Mouse (Mus musculus): ENCODE measurements around the gene Riok2. TPM values are rescaled to one million over a fixed set of nuclear protein-coding genes. Genes with fewer than 3 reads are reported as not detected.
A peak's percentile ranks its signal among the peaks of the same experiment; 100 is the strongest.

The Riok2 gene
- total and polyA plus RNA-seq, 2 experiments, result 5.3 to 28.3 TPM

GRCm38 (mm10) chr17:17373550-17373917 is 575 bp upstream of the Riok2 start:
- H3K27me3 ChIP-seq (ENCODE audit: control insufficient read depth, insufficient read depth, low read length), result no peaks in the 10 kb centered on the region
- TF ChIP-seq POLR2A (IDR thresholded peaks at IDR 0.05; ENCODE audit: extremely low read depth, insufficient read depth, low read length) (no peak), CTCF (IDR thresholded peaks at IDR 0.05; ENCODE audit: low read depth, low read length) (no peak)
- H3K79me2 ChIP-seq (ENCODE audit: control insufficient read depth, insufficient read depth, low read length), result no peaks in the 10 kb centered on the region; the same call in 1 of the 2 replicates
- DNase-seq (ENCODE audit: extremely low read depth, low read depth, low spot score), result no peak
- H3K9ac ChIP-seq (ENCODE audit: low read depth, low read length), result peak overlapping the region; percentile 67
- H3K27ac ChIP-seq (replicated peaks; ENCODE audit: insufficient read depth, low read depth, low read length), result peak overlapping the region; percentile 76
- peaks cover 6% of the 10 kb centered on the region; the same call in 1 of the 2 replicates for H3K4me1 ChIP-seq (ENCODE audit: control insufficient read depth, insufficient read depth, low read length)
- WGBS, result under 1% methylated on average over 6 of the region's 6 CpGs
- peak overlapping the region; percentile 49 for H3K4me3 ChIP-seq (ENCODE audit: insufficient read depth, low read depth, low read length)
- H3K36me3 ChIP-seq (ENCODE audit: control insufficient read depth, insufficient read depth, low read length), result peaks cover 6% of the 10 kb centered on the region; the same call in 1 of the 2 replicates

GRCm38 (mm10) chr17:17375581-17375980 is 1.5 kb downstream of the Riok2 start:
- peak; percentile 86 for DNase-seq (ENCODE audit: extremely low read depth, low read depth, low spot score)
- Histone ChIP-seq H3K4me1 (ENCODE audit: control insufficient read depth, insufficient read depth, low read length) (peaks cover 6% of the 10 kb centered on the region; the same call in 1 of the 2 replicates), H3K4me3 (ENCODE audit: insufficient read depth, low read depth, low read length) (peak overlapping the region; percentile 61), H3K27me3 (ENCODE audit: control insufficient read depth, insufficient read depth, low read length) (no peaks in the 10 kb centered on the region), H3K27ac (replicated peaks; ENCODE audit: insufficient read depth, low read depth, low read length) (peak overlapping the region; percentile 88), H3K79me2 (ENCODE audit: control insufficient read depth, insufficient read depth, low read length) (no peaks in the 10 kb centered on the region; the same call in 1 of the 2 replicates), H3K36me3 (ENCODE audit: control insufficient read depth, insufficient read depth, low read length) (peaks cover 10% of the 10 kb centered on the region), H3K9ac (ENCODE audit: low read depth, low read length) (peak overlapping the region; percentile 79)
- TF ChIP-seq POLR2A (IDR thresholded peaks at IDR 0.05; ENCODE audit: extremely low read depth, insufficient read depth, low read length), result no peak
- 19% methylated on average over 3 of the region's 3 CpGs for WGBS

- peak; percentile 95 for DNase-seq (ENCODE audit: extremely low read depth, low read depth, low spot score)
- Histone ChIP-seq H3K27me3 (ENCODE audit: control insufficient read depth, insufficient read depth, low read length) (no peaks in the 10 kb centered on the region), H3K36me3 (ENCODE audit: control insufficient read depth, insufficient read depth, low read length) (peaks cover 47% of the 10 kb centered on the region), H3K79me2 (ENCODE audit: control insufficient read depth, insufficient read depth, low read length) (no peaks in the 10 kb centered on the region; the same call in 1 of the 2 replicates), H3K4me3 (ENCODE audit: insufficient read depth, low read depth, low read length) (no peak overlapping the region), H3K4me1 (ENCODE audit: control insufficient read depth, insufficient read depth, low read length) (peaks cover 4% of the 10 kb centered on the region), H3K9ac (ENCODE audit: low read depth, low read length) (peak overlapping the region; percentile 36; the same call in 1 of the 2 replicates), H3K27ac (replicated peaks; ENCODE audit: insufficient read depth, low read depth, low read length) (peak overlapping the region; percentile 78)
- WGBS, result 29% methylated on average over 4 of the region's 4 CpGs
- TF ChIP-seq POLR2A (IDR thresholded peaks at IDR 0.05; ENCODE audit: extremely low read depth, insufficient read depth, low read length) (no peak), CTCF (IDR thresholded peaks at IDR 0.05; ENCODE audit: low read depth, low read length) (no peak)
These were observed 9.6 kb downstream of the Riok2 start for GRCm38 (mm10) chr17:17383703-17384102.

GRCm38 (mm10) chr17:17384502-17384901 is 10.4 kb downstream of the Riok2 start:
- H3K27ac ChIP-seq (replicated peaks; ENCODE audit: insufficient read depth, low read depth, low read length), result no peak overlapping the region
- WGBS, result 79% methylated on average over 3 of the region's 3 CpGs
- no peak overlapping the region for H3K4me3 ChIP-seq (ENCODE audit: insufficient read depth, low read depth, low read length)
- no peaks in the 10 kb centered on the region for H3K27me3 ChIP-seq (ENCODE audit: control insufficient read depth, insufficient read depth, low read length)
- TF ChIP-seq CTCF (IDR thresholded peaks at IDR 0.05; ENCODE audit: low read depth, low read length), result no peak
- no peak for TF ChIP-seq POLR2A (IDR thresholded peaks at IDR 0.05; ENCODE audit: extremely low read depth, insufficient read depth, low read length)
- H3K79me2 ChIP-seq (ENCODE audit: control insufficient read depth, insufficient read depth, low read length), result no peaks in the 10 kb centered on the region; the same call in 1 of the 2 replicates
- no peak overlapping the region for H3K9ac ChIP-seq (ENCODE audit: low read depth, low read length)
- peaks cover 52% of the 10 kb centered on the region for H3K36me3 ChIP-seq (ENCODE audit: control insufficient read depth, insufficient read depth, low read length)
- peaks cover 4% of the 10 kb centered on the region for H3K4me1 ChIP-seq (ENCODE audit: control insufficient read depth, insufficient read depth, low read length)
- DNase-seq (ENCODE audit: extremely low read depth, low read depth, low spot score), result no peak

DNA sequence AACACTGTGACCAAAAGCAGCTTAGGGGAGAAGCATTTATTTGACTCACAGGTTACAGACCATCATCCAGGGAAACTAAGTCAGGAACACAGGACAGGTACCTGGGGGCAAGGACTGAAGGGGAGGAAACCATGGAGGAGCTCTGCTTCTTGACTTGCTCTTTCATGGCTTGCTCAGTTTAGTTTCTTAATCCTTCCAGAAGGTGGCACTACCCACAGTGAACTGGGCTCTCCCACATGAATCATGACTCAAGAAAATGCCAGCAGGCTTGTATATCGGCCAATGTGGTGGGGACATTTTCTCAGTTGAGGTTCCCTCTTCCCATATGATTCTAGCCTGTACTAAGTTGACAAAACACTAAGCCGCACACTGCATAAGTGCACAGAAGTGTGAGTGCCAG is 12.0 kb downstream of the Riok2 start:
- Histone ChIP-seq H3K4me3 (ENCODE audit: insufficient read depth, low read depth, low read length) (no peak overlapping the region), H3K9ac (ENCODE audit: low read depth, low read length) (no peak overlapping the region), H3K36me3 (ENCODE audit: control insufficient read depth, insufficient read depth, low read length) (peaks cover 56% of the 10 kb centered on the region), H3K27ac (replicated peaks; ENCODE audit: insufficient read depth, low read depth, low read length) (no peak overlapping the region), H3K27me3 (ENCODE audit: control insufficient read depth, insufficient read depth, low read length) (no peaks in the 10 kb centered on the region), H3K4me1 (ENCODE audit: control insufficient read depth, insufficient read depth, low read length) (peaks cover 4% of the 10 kb centered on the region), H3K79me2 (ENCODE audit: control insufficient read depth, insufficient read depth, low read length) (no peaks in the 10 kb centered on the region; the same call in 1 of the 2 replicates)
- TF ChIP-seq POLR2A (IDR thresholded peaks at IDR 0.05; ENCODE audit: extremely low read depth, insufficient read depth, low read length) (no peak), CTCF (IDR thresholded peaks at IDR 0.05; ENCODE audit: low read depth, low read length) (no peak)
- WGBS, result 87% methylated on average over 2 of the region's 2 CpGs
- no peak for DNase-seq (ENCODE audit: extremely low read depth, low read depth, low spot score)

DNA sequence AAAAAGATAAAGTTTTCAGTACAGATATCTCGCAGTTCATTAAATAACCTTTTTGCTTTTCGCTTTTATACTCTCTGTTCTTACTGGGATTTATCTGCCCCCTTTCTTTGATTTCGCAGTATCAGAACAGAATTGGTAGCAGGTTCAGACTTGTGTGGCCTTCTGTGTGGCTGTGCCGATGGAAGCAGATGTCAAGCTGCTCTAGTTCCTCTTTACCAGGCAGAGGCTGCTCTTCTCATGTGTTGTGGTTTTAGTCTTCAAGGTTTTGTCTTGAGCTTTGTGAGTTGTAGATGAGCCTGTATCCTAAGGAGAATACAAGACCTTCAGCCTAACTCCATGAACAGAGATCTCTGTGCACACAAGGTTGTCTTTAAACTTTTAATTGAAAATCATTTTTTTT is 17.7 kb downstream of the Riok2 start:
- Histone ChIP-seq H3K79me2 (ENCODE audit: control insufficient read depth, insufficient read depth, low read length) (no peaks in the 10 kb centered on the region; the same call in 1 of the 2 replicates), H3K9ac (ENCODE audit: low read depth, low read length) (no peak overlapping the region), H3K27me3 (ENCODE audit: control insufficient read depth, insufficient read depth, low read length) (no peaks in the 10 kb centered on the region), H3K27ac (replicated peaks; ENCODE audit: insufficient read depth, low read depth, low read length) (no peak overlapping the region), H3K4me3 (ENCODE audit: insufficient read depth, low read depth, low read length) (no peak overlapping the region), H3K36me3 (ENCODE audit: control insufficient read depth, insufficient read depth, low read length) (peaks cover 45% of the 10 kb centered on the region), H3K4me1 (ENCODE audit: control insufficient read depth, insufficient read depth, low read length) (0 out of 2 replicates have a peak, but pooled peaks cover 2% of the 10 kb centered on the region)
- 92% methylated on average over 4 of the region's 4 CpGs for WGBS
- no peak for DNase-seq (ENCODE audit: extremely low read depth, low read depth, low spot score)
- TF ChIP-seq POLR2A (IDR thresholded peaks at IDR 0.05; ENCODE audit: extremely low read depth, insufficient read depth, low read length), result no peak
- no peak for TF ChIP-seq CTCF (IDR thresholded peaks at IDR 0.05; ENCODE audit: low read depth, low read length)

Data from liver, adult 2 months (tissue).